Mouse (Mus musculus) hindbrain, embryonic 14.5 days (tissue): ENCODE data around the gene Slc9a3r2. TPM values are rescaled to one million over a fixed set of nuclear protein-coding genes. Genes with fewer than 3 reads are reported as not detected.

Source experiments
- ATAC-seq: fragments of 200-750 bp; cut with Nextera tagmentation; 2 replicates; pipeline ENCODE4 v1.8.0; 2017; ENCODE audit warnings: moderate number of reproducible peaks, mild to moderate bottlenecking, moderate TSS enrichment, moderate library complexity; ENCODE audit not compliant: low FRiP score
- DNase-seq: peaks from one replicate; pipeline ENCODE4 v3.0.0-alpha.2; 2015; ENCODE audit warnings: low spot score
- H3K27ac ChIP-seq: fragments of 300-500 bp; sonication (generic); 2 replicates; pipeline ENCODE4 v1.5.1; 2014; ENCODE audit warnings: mild to moderate bottlenecking, moderate library complexity
- H3K27me3 ChIP-seq: fragments of 300-500 bp; sonication (generic); 2 replicates; pipeline ENCODE4 v1.6.1; 2014; ENCODE audit warnings: mild to moderate bottlenecking, low read length, mixed read lengths; ENCODE audit not compliant: control insufficient read depth, insufficient read depth
- H3K36me3 ChIP-seq: fragments of 300-500 bp; sonication (generic); replicated peaks from 2 replicates; pipeline ENCODE4 v1.6.1; 2014; ENCODE audit not compliant: control insufficient read depth, insufficient read depth
- H3K4me1 ChIP-seq: fragments of 300-500 bp; sonication (generic); replicated peaks from 2 replicates; pipeline ENCODE4 v1.6.1; 2014; ENCODE audit warnings: antibody characterized with exemption, low read length, mixed read lengths; ENCODE audit not compliant: control insufficient read depth, insufficient read depth
- H3K4me2 ChIP-seq: fragments of 300-500 bp; sonication (generic); replicated peaks from 2 replicates; pipeline ENCODE4 v1.6.1; 2014; ENCODE audit warnings: mild to moderate bottlenecking, moderate library complexity
- H3K4me3 ChIP-seq: fragments of 300-500 bp; sonication (generic); replicated peaks from 2 replicates; pipeline ENCODE4 v1.5.1; 2014; ENCODE audit warnings: mild to moderate bottlenecking, low read length
- H3K9ac ChIP-seq: fragments of 300-500 bp; sonication (generic); 2 replicates; pipeline ENCODE4 v1.6.1; 2014
- H3K9me3 ChIP-seq: fragments of 300-500 bp; sonication (generic); 2 replicates; pipeline ENCODE4 v1.6.1; 2016; ENCODE audit warnings: low read length; ENCODE audit not compliant: control insufficient read depth
- WGBS: fragments of 180-500 bp; shearing (Covaris S2); extraction: QIAGEN DNeasy Blood & Tissue Kit; methylation state at CpG from one replicate; pipeline ENCODE4 v1.1.7; 2014; 5-methylcytosine and 5-hydroxymethylcytosine counted together
- microRNA-seq: library from miRNA; unstranded; fragments of <30 nt; microRNA quantifications from one replicate; pipeline ENCODE4, GENCODE M21; 2016
- polyA plus RNA-seq: library from polyadenylated mRNA; unstranded; fragments of >200 nt; fragmentation: Nextera tagmentation; extraction: Ambion mirVana; gene quantifications from 2 replicates; pipeline ENCODE4 v1.2.1, GENCODE M21; 2014

The Slc9a3r2 gene
- polyA plus RNA-seq, 1 experiment from 2014 or later, result 53.5 TPM

- Histone ChIP-seq H3K9me3 (no peaks in the 10 kb centered on the region), H3K4me1 (no peaks in the 10 kb centered on the region), H3K27ac (no peak overlapping the region), H3K36me3 (peaks cover 100% of the 10 kb centered on the region), H3K4me2 (no peak overlapping the region), H3K9ac (no peak overlapping the region), H3K27me3 (no peaks in the 10 kb centered on the region), H3K4me3 (no peak overlapping the region)
- no peak for DNase-seq
- 73% methylated on average over 17 of the region's 17 CpGs for WGBS
- ATAC-seq, result no peak
These were observed 54.7 kb downstream of the Slc9a3r2 start for GRCm38 (mm10) chr17:24595126-24596072.

- H3K4me1 ChIP-seq, result no peaks in the 10 kb centered on the region
- peaks cover 98% of the 10 kb centered on the region for H3K36me3 ChIP-seq
- no peak overlapping the region for H3K27ac ChIP-seq
- no peak for DNase-seq
- ATAC-seq, result no peak
- H3K4me3 ChIP-seq, result no peak overlapping the region
- no peaks in the 10 kb centered on the region for H3K9me3 ChIP-seq
- H3K9ac ChIP-seq, result no peak overlapping the region
- no peak overlapping the region for H3K4me2 ChIP-seq
- no peaks in the 10 kb centered on the region for H3K27me3 ChIP-seq
- WGBS, result 96% methylated on average over 26 of the region's 26 CpGs
These were observed 55.9 kb downstream of the Slc9a3r2 start for GRCm38 (mm10) chr17:24593992-24594890.

GRCm38 (mm10) chr17:24593248-24593647 is 56.9 kb downstream of the Slc9a3r2 start:
- H3K4me1 ChIP-seq, result no peaks in the 10 kb centered on the region
- 85% methylated on average over 5 of the region's 5 CpGs for WGBS

GRCm38 (mm10) chr17:24591695-24592094 is 58.4 kb downstream of the Slc9a3r2 start:
- 95% methylated on average over 5 of the region's 5 CpGs for WGBS
- Histone ChIP-seq H3K27me3 (no peaks in the 10 kb centered on the region), H3K4me2 (no peak overlapping the region), H3K4me1 (no peaks in the 10 kb centered on the region), H3K9me3 (no peaks in the 10 kb centered on the region), H3K27ac (no peak overlapping the region), H3K4me3 (no peak overlapping the region), H3K9ac (no peak overlapping the region), H3K36me3 (peaks cover 94% of the 10 kb centered on the region)
- ATAC-seq (no peak), DNase-seq (no peak)

More at GRCm38 (mm10) chr17:24593248-24593647, 56.9 kb downstream of the Slc9a3r2 start:
- Histone ChIP-seq H3K36me3 (peaks cover 95% of the 10 kb centered on the region), H3K4me3 (no peak overlapping the region), H3K4me2 (no peak overlapping the region), H3K27me3 (no peaks in the 10 kb centered on the region), H3K9ac (no peak overlapping the region), H3K9me3 (no peaks in the 10 kb centered on the region), H3K27ac (no peak overlapping the region)
- no peak for ATAC-seq
- no peak for DNase-seq

DNA sequence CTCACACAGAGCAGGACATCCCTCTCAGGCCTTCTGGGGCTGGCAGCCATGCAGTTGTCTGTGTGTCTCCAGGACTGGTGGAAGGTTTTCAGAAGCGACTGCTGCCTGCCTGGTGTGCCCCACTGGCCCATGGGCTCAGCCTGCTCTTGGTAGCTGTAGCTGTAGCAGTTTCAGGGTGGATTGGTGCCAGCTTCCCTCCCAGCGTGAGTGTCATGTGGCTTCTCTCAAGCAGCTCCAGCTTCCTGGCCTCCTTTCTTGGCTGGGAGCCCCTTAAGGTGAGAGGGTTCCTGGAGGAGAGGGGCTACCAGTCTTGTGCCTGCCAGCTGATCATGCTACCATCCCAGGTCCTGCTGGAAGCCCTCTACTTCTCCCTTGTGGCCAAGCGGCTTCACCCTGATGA is 59.2 kb downstream of the Slc9a3r2 start:
- no peak for ATAC-seq
- no peak for DNase-seq
- H3K4me2 ChIP-seq, result no peak overlapping the region
- no peak overlapping the region for H3K27ac ChIP-seq
- 91% methylated on average over 3 of the region's 3 CpGs for WGBS
- H3K4me1 ChIP-seq, result no peaks in the 10 kb centered on the region
- no peak overlapping the region for H3K9ac ChIP-seq
- no peaks in the 10 kb centered on the region for H3K27me3 ChIP-seq
- H3K36me3 ChIP-seq, result peaks cover 94% of the 10 kb centered on the region
- H3K9me3 ChIP-seq, result no peaks in the 10 kb centered on the region
- no peak overlapping the region for H3K4me3 ChIP-seq

Small RNA genes lying within 50 kb of the gene (microRNA-seq; reads per million reads assigned to microRNA genes)
- gene Gm24589, result not detected

Other genes starting within 250 kb of the Slc9a3r2 start
- gene Rnps1, start 235.8 kb downstream of the Slc9a3r2 start, polyA plus RNA-seq, result 278 and 280 TPM in 2 replicates
- gene Eci1, start 223.7 kb downstream of the Slc9a3r2 start, polyA plus RNA-seq, result 36.2 and 46.0 TPM in 2 replicates
- 3.6 and 6.0 TPM in 2 replicates for gene Dnase1l2, start 207.2 kb downstream of the Slc9a3r2 start, polyA plus RNA-seq
- 20.6 and 25.8 TPM in 2 replicates for gene E4f1, start 180.0 kb downstream of the Slc9a3r2 start, polyA plus RNA-seq
- gene Pgp, start 179.9 kb downstream of the Slc9a3r2 start, polyA plus RNA-seq, result 71.2 and 73.5 TPM in 2 replicates
- gene Bricd5, start 176.4 kb downstream of the Slc9a3r2 start, polyA plus RNA-seq, result 0.75 TPM in 1 of 2 replicates, not detected in the other
- 30.2 and 31.1 TPM in 2 replicates for gene Mlst8, start 171.2 kb downstream of the Slc9a3r2 start, polyA plus RNA-seq
- 45.7 and 46.8 TPM in 2 replicates for gene Caskin1, start 161.7 kb downstream of the Slc9a3r2 start, polyA plus RNA-seq
- 75.0 and 82.8 TPM in 2 replicates for gene Traf7, start 122.4 kb downstream of the Slc9a3r2 start, polyA plus RNA-seq
- 4.2 and 5.6 TPM in 2 replicates for gene Rab26, start 116.1 kb downstream of the Slc9a3r2 start, polyA plus RNA-seq
- 28.4 and 30.4 TPM in 2 replicates for gene Pkd1, start 100.5 kb downstream of the Slc9a3r2 start, polyA plus RNA-seq
- 74.7 and 76.7 TPM in 2 replicates for gene Tsc2, start 17.7 kb downstream of the Slc9a3r2 start, polyA plus RNA-seq
- 7.8 and 8.2 TPM in 2 replicates for gene Nthl1, start 17.6 kb downstream of the Slc9a3r2 start, polyA plus RNA-seq
- gene Npw, start 8.1 kb upstream of the Slc9a3r2 start, polyA plus RNA-seq, result 0.83 TPM in 1 of 2 replicates, not detected in the other
- 22.8 and 25.6 TPM in 2 replicates for gene Zfp598, start 19.4 kb upstream of the Slc9a3r2 start, polyA plus RNA-seq
- gene Syngr3, start 39.6 kb upstream of the Slc9a3r2 start, polyA plus RNA-seq, result 178 and 220 TPM in 2 replicates
- gene Gfer, start 45.8 kb upstream of the Slc9a3r2 start, polyA plus RNA-seq, result 35.2 and 43.4 TPM in 2 replicates
- 1.9 and 2.4 TPM in 2 replicates for gene Noxo1, start 45.9 kb upstream of the Slc9a3r2 start, polyA plus RNA-seq
- 58.3 and 64.3 TPM in 2 replicates for gene Tbl3, start 57.3 kb upstream of the Slc9a3r2 start, polyA plus RNA-seq
- not detected in 2 replicates for gene Rnf151, start 67.7 kb upstream of the Slc9a3r2 start, polyA plus RNA-seq
- 800 and 838 TPM in 2 replicates for gene Rps2, start 67.8 kb upstream of the Slc9a3r2 start, polyA plus RNA-seq
- 308 and 347 TPM in 2 replicates for gene Ndufb10, start 74.2 kb upstream of the Slc9a3r2 start, polyA plus RNA-seq
- gene Rpl3l, start 77.5 kb upstream of the Slc9a3r2 start, polyA plus RNA-seq, result 0.25 TPM in 1 of 2 replicates, not detected in the other
- 20.5 and 22.4 TPM in 2 replicates for gene Msrb1, start 86.3 kb upstream of the Slc9a3r2 start, polyA plus RNA-seq
- gene Hs3st6, start 102.7 kb upstream of the Slc9a3r2 start, polyA plus RNA-seq, result 0.36 TPM in 1 of 2 replicates, not detected in the other
- not detected in 2 replicates for gene Meiob, start 154.0 kb upstream of the Slc9a3r2 start, polyA plus RNA-seq
- 71.5 and 73.0 TPM in 2 replicates for gene Hagh, start 189.8 kb upstream of the Slc9a3r2 start, polyA plus RNA-seq
- gene Fahd1, start 200.0 kb upstream of the Slc9a3r2 start, polyA plus RNA-seq, result 22.4 and 23.3 TPM in 2 replicates
- gene Igfals, start 215.7 kb upstream of the Slc9a3r2 start, polyA plus RNA-seq, result 0.09 TPM in 1 of 2 replicates, not detected in the other
- gene Nubp2, start 236.0 kb upstream of the Slc9a3r2 start, polyA plus RNA-seq, result 67.4 and 72.8 TPM in 2 replicates
- 75.0 and 82.0 TPM in 2 replicates for gene Spsb3, start 236.3 kb upstream of the Slc9a3r2 start, polyA plus RNA-seq
- 22.7 and 23.7 TPM in 2 replicates for gene Eme2, start 244.8 kb upstream of the Slc9a3r2 start, polyA plus RNA-seq
- 72.9 and 82.6 TPM in 2 replicates for gene Mrps34, start 244.8 kb upstream of the Slc9a3r2 start, polyA plus RNA-seq
- gene Nme3, start 246.2 kb upstream of the Slc9a3r2 start, polyA plus RNA-seq, result 85.6 and 95.8 TPM in 2 replicates